Mouse (Mus musculus) cerebellum, postnatal 14 days (tissue): ENCODE results near the gene Wars.
A peak's percentile ranks its signal among the peaks of the same experiment; 100 is the strongest.

Experiments used
- DNase-seq, 2 experiments: peaks; one replicate each; pipeline ENCODE4 v3.0.0; 2021; ENCODE audit warnings: mixed read lengths in 2 of 2

Wars gene

DNA sequence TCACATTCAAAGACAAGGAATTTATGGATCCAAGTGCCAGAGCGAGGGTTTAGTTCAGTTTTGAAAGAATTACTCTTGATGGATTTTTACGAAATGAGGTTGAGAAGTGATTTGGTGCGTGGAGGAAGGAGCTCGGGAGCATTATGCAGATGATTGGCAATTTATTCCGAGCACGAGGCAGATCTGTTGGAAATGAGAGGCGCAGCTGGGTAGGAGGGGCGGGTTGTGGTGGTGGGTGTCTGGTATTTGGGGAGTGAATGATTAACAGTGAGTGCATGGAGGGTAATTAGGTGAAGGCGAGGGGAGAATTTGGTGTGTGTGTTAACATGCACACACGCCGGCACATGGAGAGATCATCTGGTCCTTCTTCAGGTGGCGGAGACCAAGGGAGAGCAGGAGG lies 12.4 kb upstream of the Wars start:
- DNase-seq, result no peak

DNA sequence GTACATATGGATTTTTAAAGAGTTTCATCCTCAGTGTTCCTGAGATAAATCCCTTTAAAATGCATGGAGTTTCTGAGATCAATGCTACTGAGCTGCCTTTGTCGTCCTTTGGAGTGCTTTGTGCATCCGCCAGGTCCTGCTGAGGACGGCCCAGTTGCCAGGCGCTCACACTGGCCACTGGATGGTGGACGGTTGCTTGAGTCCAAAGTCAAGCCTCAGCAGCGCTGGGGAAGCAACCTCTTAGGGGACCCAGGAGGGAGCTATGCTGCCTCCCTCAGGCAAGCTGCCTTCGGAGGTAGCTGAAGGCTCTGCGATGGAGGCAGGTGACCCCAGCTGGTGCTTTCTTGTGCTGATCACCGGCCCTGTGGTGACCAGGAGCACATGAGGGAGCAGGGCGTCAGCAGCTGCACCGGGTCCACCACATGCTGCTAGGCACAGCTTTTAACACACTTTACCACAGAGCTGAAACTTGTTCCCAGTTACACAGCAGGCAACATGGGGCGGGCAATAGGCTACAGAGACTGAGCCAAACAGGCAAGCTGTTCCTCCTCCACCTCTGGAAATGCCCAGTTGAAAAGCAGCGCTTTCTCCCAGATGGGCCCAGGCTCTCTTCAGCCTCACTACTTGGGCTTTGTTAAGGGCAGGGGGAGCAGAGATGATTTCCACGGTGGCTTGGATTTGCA lies 11.8 kb upstream of the Wars start:
- peak; percentile 34 to 45 for DNase-seq

- DNase-seq, result peak in 1 of 2 experiments; percentile 24
Measured at GRCm38 (mm10) chr12:108904276-108904653, 10.3 kb upstream of the Wars start.

DNA sequence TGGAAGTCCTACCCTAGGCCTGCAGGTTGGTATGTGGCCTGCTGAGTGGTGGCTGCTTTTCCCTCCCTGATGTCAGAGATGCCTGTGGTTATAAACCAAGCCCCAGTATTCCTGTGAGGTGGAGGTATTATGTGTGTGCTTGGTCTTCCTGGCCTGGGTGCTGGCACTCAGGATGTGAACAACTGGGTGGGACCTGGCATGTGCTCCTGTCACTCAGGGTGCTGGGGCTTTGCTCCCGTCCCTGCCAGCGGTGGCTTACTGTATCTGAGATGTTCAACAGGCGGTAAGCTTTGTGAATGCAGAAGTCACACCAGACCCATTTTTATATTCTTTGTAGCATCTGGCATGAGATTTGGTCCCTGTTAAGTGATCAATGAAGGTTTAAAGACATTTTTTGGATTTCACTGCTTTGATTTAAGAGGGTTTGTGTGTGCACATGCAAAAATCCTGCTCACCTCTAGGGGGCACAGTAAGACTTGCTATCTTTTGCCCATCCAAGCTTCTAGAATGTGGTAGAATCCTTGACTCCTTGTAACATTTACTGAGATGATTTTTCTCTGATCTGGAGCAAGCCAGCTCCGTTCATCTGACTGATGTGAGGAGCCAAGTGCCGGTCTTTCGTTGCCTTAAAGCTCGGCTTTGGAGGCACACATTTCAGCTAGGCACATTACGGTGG lies 9.8 kb upstream of the Wars start:
- DNase-seq, result peak; percentile 86 to 87

GRCm38 (mm10) chr12:108902940-108903339 lies 9.0 kb upstream of the Wars start:
- peak; percentile 73 to 78 for DNase-seq

- no peak for DNase-seq
Measured at GRCm38 (mm10) chr12:108901346-108901745, 7.4 kb upstream of the Wars start.

DNA sequence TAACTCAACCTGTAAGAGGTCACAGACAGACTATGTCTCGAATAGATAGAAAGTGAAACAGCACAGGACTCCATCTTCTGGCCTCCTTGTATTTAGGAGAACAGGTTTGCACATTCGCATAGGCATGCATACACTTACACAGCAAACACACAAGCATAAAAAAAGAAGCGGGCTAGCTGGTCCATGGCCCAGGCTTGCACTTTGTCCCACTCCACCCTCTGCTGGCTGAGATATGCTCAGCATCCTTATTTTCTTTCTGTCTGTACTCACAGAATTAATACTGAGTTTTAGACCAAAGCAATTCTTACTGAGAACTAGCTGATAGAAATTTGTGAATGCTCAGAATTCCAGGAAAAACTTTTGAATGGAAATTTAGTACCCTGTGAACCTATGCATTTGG lies 2.0 kb upstream of the Wars start:
- peak; percentile 44 to 54 for DNase-seq

DNA sequence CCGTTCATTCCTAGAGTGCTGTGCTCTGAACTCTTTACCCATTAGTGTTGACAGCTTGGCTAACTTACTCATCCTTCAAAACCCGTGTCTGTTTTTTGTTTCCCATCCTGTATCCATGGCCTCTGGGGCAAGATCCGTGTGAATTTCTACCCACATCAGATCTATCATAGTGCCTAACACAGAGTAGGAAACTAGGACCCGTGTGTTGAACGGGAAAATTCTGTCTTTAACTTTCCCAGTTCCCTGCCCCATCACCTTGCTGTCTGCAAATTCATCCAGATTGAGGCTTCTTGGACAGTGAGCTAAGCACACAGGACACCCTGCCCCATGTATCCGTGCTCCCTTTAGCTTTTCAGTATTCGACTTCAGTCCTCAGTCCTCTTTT lies 450 bp upstream of the Wars start:
- DNase-seq, result no peak

DNA sequence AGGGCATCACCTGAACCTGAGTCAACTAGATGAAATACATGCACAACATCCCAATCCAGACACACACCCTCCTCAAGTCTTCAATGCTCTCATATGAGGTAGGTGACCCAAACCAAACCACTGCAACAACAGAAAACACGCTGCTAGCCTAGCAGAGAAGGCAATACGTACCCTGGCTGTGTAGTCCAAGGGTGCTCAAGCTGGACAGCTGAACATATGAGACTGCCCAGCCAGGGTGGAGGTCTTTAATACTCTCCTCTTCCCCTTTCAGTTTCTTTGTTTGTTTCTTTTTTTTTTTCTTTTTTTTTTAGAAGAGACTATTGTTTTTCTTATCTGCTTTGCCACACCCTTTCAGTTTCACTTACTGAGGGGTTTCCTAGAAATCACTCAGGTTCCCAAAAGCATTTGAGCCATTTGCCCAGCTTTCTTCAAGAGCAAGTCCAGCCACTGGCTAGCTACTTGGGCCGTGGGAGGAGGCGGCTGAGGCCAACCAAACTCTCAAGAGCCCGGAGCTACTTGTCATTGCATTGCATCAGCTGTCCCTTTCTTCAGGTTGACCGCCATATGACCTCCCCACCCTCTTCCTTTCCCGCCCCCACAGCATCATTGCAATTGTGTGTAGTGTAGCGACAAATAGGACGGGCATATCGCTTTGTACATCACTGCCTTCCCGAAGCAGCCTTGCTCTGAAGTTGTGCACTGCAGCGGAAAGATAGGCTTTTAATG lies 822 bp downstream of the Wars start, which contains the start of gene Wdr25:
Wdr25 (plus strand) TSS at position 643 of the 726 bp plus-strand sequence.
- no peak for DNase-seq

DNA sequence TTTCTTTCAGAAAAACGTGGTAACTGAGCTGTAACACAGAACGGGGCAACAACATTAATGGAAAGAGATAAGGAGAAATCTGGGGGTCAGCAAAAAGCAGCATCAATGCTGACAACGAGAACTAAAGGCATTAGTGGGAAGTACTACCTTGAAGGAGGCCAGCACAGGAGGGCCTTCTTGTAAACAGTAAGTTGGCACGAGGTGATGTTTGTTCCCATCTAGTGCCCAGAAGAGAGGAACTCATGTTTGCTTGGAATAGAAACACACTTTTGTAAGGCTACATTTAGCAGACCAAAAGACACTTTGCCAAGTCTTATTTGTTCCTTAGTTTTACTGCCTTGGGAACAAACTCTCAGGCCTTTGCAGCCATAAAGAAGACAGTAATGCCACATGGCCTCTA lies 5.3 kb downstream of the Wars start:
- no peak for DNase-seq

GRCm38 (mm10) chr12:108887077-108887476 lies 6.9 kb downstream of the Wars start:
- DNase-seq, result no peak

DNA sequence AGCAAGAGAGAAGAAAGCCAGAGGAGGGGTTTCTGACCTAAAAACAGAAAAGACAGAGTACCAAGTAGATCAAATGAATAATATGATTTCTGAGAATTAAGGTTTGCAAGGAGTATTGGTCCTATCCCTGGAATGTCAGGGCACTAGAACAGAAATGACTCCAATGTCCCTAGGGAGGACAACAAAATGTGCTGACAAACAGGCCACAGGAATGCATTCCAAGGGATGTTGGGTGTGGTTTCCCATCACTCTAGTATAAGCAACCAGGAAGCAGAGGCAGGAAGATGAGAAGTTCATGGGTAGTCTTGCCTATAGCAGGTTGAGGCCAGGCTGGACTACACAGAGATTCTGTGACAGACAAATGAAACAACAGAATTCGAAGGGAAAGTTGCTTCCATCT lies 8.1 kb downstream of the Wars start:
- no peak for DNase-seq

DNA sequence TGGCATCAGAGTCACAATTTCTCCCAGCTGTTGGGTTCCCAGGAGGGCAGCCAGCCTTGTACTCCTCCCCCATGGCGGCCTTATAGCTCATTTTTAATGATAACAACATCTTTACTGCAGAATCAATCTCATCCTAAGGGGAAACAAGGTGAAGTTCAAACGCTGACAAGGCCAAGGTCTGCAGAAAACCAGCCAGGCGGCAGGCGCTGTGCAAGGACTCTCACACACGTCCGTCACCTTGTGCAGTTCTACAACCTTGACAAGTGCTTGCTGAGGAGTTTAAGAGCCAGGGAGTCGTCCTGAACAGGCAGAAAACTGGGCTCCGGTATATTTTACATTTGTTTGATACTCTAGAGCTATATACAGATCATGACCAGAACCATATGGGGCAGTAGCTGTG lies 11.2 kb downstream of the Wars start:
- DNase-seq, result no peak

- no peak for DNase-seq
Measured at GRCm38 (mm10) chr12:108881192-108881591, 12.8 kb downstream of the Wars start.

DNA sequence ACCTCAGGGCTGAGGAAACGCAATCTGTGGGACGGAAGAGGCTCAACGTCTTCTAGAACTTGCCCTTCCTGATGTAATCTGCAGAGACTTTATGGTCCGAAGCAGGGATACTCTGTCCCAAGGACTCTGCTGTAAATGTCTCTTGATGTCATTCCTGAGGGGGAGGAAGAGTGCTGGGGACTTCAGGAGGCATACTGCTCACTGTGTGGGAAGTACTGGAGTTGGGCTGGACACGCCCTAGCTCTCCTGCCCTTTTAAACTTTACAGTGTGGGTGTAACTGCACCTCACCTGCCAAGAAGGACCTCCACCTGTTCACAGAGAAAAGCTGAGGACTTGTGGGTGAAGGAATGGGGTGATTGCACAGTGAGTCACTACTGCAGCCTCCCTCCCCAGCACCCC lies 13.4 kb downstream of the Wars start:
- no peak for DNase-seq

GRCm38 (mm10) chr12:108879138-108879537 lies 14.8 kb downstream of the Wars start:
- no peak for DNase-seq

DNA sequence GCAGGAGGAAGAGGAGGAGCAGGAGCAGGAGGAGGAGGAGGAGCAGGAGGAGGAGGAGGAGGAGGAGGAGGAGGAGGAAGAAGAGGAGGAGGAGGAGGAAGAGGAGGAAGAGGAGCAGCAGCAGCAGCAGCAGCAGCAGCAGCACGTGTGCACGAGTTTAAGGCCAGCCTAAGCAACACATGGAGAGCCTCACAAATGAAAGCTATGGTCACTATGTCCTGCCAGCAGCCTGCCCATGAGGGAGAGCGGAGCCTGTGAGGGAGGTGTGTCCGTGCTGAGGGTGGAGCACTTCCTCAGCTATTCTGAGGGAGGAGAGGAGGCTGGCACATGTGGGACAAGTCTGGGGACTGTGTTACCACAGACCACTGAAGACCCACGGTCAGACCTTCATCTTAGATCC lies 20.9 kb downstream of the Wars start:
- no peak for DNase-seq

DNA sequence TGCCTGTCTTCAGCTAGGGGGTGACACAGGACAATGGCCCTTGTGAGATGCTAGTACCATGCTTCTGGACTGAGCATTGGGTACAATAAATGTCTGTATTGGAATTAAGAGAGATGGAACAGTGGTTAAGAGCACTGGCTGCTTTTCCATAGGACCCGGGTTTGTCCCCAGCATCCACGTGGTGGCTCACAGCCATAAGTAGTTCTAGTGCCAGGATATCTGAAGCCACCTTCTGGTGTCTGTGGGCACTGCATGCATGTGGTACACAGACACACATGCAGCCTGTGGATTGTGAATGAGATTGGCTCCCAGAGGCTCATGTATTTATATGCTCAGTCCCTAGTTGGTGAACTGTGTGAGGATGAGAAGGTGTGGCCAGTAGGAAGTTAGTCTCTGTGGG lies 24.4 kb downstream of the Wars start:
- DNase-seq, result peak; percentile 25 to 59

DNA sequence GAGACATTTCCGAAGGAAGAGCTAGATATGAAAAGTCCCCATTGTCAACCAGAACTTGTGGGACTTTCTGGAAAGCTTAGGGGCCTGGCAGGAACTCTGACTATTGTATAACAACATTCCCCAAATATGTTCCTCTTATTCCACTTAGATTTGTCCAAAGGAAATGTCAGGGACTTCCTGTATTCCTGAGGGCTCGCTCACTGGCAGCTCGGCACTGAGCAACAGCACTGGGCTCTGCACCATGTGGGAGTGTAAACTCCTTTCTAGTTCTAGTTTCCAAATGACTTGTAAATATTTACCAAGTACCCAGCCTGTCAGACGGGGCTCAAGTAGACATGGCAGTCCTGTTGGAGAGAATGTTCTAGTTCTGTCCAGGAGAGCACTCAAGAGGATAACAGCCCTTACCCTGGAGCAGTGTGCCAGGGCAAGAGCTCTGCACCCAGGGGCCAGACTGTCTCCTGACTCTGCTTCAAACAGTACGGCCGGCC lies 28.9 kb downstream of the Wars start:
- DNase-seq, result no peak

- no peak for DNase-seq
Measured at GRCm38 (mm10) chr12:108858486-108858885, 35.5 kb downstream of the Wars start.

DNA sequence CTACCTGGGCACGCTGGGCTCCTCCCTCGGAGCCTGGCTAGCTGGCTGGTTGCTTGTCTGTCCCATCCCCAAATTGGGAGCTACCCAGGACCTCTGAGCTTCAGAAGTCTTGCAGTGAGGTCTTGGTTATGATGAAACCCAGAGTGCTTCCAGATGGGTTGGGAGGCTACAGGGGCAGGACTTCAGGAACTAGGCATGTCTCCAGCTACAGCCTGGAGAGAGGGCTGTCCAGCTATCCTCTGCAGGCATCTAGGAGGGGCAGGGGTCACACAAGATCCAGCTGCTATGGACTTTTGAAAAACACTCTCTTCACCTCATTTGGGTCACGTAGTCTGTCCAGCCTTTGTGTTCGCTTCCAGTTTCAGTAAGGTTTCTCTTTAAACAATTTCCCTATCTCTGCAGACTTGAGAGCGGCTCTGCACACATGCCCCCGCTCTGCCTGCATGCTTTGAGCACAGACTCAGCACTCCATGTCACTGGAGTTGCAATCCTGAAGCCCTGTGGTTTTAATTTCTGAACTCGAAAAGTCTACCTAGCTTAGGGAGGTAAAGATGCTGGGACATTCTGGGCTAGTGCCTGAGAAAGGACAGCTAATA lies 36.3 kb downstream of the Wars start:
- no peak for DNase-seq

- no peak for DNase-seq
Measured at GRCm38 (mm10) chr12:108857109-108857508, 36.9 kb downstream of the Wars start.

DNA sequence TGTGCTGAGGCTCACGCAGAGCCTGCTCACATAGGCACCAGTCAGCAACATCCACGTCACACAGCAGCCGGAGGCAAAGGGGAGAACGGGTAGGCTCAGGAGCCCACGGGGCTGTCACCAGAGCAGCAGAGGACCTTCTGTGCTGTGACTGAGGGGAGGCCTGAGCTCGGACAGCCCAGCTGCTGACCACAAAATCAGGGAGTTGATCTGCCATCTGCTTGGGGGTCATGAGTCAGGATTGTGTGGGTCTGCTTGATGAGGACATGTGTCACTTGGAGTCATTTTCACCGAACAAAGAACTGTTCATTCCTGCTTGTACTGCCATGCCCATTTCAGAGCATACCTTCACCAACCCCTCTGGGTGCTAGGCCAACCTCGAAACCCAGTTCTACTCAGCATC lies 37.8 kb downstream of the Wars start:
- no peak for DNase-seq
